Mouse (Mus musculus): Measurements from ENCODE around the gene Mapk1ip1. TPM values are rescaled to one million over a fixed set of nuclear protein-coding genes. Genes with fewer than 3 reads are reported as not detected.

Mapk1ip1 gene
- polyA plus RNA-seq, 1 experiment from 2014 or later = 34.2 TPM

GRCm38 (mm10) chr7:138853417-138854031 lies 7.5 kb upstream of the Mapk1ip1 start:
- H3K4me1 ChIP-seq = peaks cover 14% of the 10 kb centered on the region
- H3K4me2 ChIP-seq (replicated peaks) = no peak overlapping the region
- H3K4me3 ChIP-seq = no peak overlapping the region
- 95% methylated on average over 4 of the region's 4 CpGs for WGBS
- no peak for ATAC-seq (replicated peaks)
- no peaks in the 10 kb centered on the region for H3K9me3 ChIP-seq
- no peaks in the 10 kb centered on the region for H3K27me3 ChIP-seq
- H3K36me3 ChIP-seq = peaks cover 19% of the 10 kb centered on the region
- no peak overlapping the region for H3K9ac ChIP-seq (replicated peaks)
- H3K27ac ChIP-seq (replicated peaks) = no peak overlapping the region

- Histone ChIP-seq H3K27ac (replicated peaks) (no peak overlapping the region), H3K4me1 (peaks cover 33% of the 10 kb centered on the region), H3K4me2 (replicated peaks) (no peak overlapping the region), H3K4me3 (no peak overlapping the region), H3K27me3 (no peaks in the 10 kb centered on the region), H3K9me3 (no peaks in the 10 kb centered on the region), H3K9ac (replicated peaks) (no peak overlapping the region), H3K36me3 (peaks cover 15% of the 10 kb centered on the region)
- no peak for ATAC-seq (replicated peaks)
Observed at GRCm38 (mm10) chr7:138850083-138850482, 4.0 kb upstream of the Mapk1ip1 start.

DNA sequence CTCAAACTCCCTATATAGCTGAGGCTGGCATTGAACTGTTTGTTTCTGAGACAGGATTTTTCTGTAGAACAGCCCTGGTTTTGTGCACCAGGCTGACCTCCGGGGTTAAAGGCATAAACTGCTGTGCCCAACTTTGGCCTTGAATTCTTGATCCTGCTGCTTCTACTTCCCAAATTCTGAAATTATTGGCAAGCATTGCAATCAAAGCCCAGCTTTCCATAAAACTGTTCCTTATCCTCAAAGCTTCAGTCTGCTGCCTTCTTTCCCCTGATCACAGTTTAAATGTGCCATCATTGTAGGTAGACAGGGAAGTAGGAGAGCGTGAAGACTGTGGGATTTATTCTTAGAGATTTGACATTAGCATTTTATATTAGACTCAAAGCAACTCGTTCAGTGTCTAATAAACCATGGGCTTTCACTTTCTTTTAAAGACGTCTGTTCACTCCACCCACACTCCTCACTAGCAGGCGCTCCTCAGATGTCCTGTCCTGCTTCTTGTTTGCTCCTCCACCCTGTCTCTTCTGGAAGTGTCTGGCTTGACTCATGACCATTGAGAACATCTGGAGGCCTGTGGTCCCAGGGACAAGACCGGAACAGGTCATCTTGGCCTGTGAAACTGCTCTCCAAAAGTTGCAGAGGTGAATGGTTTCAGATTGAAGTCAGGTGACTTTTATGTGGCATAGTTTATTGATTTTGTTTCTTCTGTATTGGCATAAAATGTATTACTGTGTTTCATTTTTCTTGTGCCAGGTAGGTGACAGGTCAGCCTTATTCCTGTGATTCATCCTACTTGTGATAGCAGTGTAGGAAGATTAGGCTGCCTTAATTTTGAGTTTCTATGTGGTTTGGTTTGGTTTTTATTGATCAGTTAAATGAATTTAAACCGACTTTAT lies 2.2 kb upstream of the Mapk1ip1 start:
- peak overlapping the region; percentile 79 for H3K4me2 ChIP-seq (replicated peaks)
- peaks cover 15% of the 10 kb centered on the region for H3K36me3 ChIP-seq
- H3K27me3 ChIP-seq = no peaks in the 10 kb centered on the region
- H3K9ac ChIP-seq (replicated peaks) = peak overlapping the region; percentile 2; the same call in 1 of the 2 replicates
- no peak for ATAC-seq (replicated peaks)
- H3K9me3 ChIP-seq = no peaks in the 10 kb centered on the region
- peaks cover 51% of the 10 kb centered on the region for H3K4me1 ChIP-seq
- peak overlapping the region; percentile 85; the same call in 1 of the 2 replicates for H3K4me3 ChIP-seq
- WGBS = 79% methylated on average over 7 of the region's 7 CpGs
- H3K27ac ChIP-seq (replicated peaks) = no peak overlapping the region

GRCm38 (mm10) chr7:138847316-138848027 lies 1.4 kb upstream of the Mapk1ip1 start:
- Histone ChIP-seq H3K27ac (replicated peaks) (no peak overlapping the region), H3K27me3 (no peaks in the 10 kb centered on the region), H3K9ac (replicated peaks) (peak overlapping the region; percentile 91), H3K4me1 (peaks cover 59% of the 10 kb centered on the region), H3K4me2 (replicated peaks) (peak overlapping the region; percentile 79), H3K4me3 (peak overlapping the region; percentile 85), H3K36me3 (peaks cover 7% of the 10 kb centered on the region), H3K9me3 (no peaks in the 10 kb centered on the region)
- WGBS = 45% methylated on average over 13 of the region's 13 CpGs
- ATAC-seq (replicated peaks) = no peak

DNA sequence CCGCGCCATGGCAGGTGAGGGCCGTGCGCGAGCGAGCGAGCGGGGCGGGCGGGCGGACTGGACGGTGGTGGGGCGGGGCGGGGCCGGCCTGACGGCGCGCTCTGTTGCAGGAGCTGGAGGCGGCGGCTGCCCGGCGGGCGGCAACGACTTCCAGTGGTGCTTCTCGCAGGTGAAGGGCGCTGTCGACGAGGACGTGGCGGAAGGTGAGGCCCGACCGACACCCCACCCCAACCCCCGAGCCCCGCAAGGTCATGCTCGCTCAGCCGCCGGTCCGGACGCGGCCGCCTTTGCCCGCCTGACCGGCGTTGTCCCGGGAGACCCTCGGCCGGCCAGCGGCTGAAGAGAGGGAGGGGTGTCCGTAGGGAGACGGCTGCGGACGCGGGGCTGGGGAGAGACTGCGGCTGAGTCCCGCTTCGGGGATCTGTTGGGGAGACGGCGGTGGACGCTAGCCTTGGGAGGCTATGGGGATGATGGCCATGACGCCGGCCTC lies 474 bp upstream of the Mapk1ip1 start:
- peak overlapping the region; percentile 91 for H3K9ac ChIP-seq (replicated peaks)
- H3K4me3 ChIP-seq = peak overlapping the region; percentile 85
- H3K4me2 ChIP-seq (replicated peaks) = peak overlapping the region; percentile 79
- H3K4me1 ChIP-seq = peaks cover 63% of the 10 kb centered on the region
- H3K36me3 ChIP-seq = no peaks in the 10 kb centered on the region; the same call in 1 of the 2 replicates
- under 1% methylated on average over 47 of the region's 61 CpGs for WGBS
- ATAC-seq (replicated peaks) = peak; percentile 81
- H3K27ac ChIP-seq (replicated peaks) = peak overlapping the region; percentile 95
- no peaks in the 10 kb centered on the region for H3K9me3 ChIP-seq
- H3K27me3 ChIP-seq = no peaks in the 10 kb centered on the region

DNA sequence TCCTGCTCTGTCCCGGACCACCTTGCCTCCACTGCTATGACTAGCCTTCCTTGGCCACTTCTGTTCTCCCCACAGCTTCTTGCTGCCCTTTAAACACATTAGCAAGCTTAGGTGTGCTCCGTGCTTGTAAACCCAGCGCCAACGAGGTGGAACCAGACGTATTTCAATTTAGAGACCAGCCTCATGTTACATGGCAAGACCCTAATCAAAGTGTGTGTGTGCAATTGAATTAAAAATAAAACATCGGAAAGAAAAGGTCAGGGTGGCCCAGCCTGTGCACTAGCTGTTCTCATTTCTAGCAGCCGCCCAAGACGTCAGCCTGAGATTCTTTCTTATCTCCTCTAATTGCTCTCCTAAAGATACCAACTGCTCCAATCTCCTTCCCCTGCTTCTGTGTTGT lies 962 bp downstream of the Mapk1ip1 start:
- H3K27ac ChIP-seq (replicated peaks) = peak overlapping the region; percentile 95
- H3K9ac ChIP-seq (replicated peaks) = peak overlapping the region; percentile 91
- H3K4me3 ChIP-seq = peak overlapping the region; percentile 85
- 49% methylated on average over 8 of the region's 8 CpGs for WGBS
- H3K4me2 ChIP-seq (replicated peaks) = peak overlapping the region; percentile 63
- H3K4me1 ChIP-seq = peaks cover 62% of the 10 kb centered on the region
- ATAC-seq (replicated peaks) = no peak
- no peaks in the 10 kb centered on the region for H3K27me3 ChIP-seq
- no peaks in the 10 kb centered on the region for H3K36me3 ChIP-seq
- no peaks in the 10 kb centered on the region for H3K9me3 ChIP-seq

GRCm38 (mm10) chr7:138843421-138843820 lies 2.7 kb downstream of the Mapk1ip1 start:
- H3K4me3 ChIP-seq = no peak overlapping the region; the same call in 1 of the 2 replicates
- ATAC-seq (replicated peaks) = no peak
- no peaks in the 10 kb centered on the region for H3K36me3 ChIP-seq
- H3K4me2 ChIP-seq (replicated peaks) = peak overlapping the region; percentile 27; the same call in 1 of the 2 replicates
- no peak overlapping the region for H3K9ac ChIP-seq (replicated peaks)
- H3K4me1 ChIP-seq = peaks cover 53% of the 10 kb centered on the region
- 89% methylated on average over 4 of the region's 4 CpGs for WGBS
- no peaks in the 10 kb centered on the region for H3K27me3 ChIP-seq
- no peaks in the 10 kb centered on the region for H3K9me3 ChIP-seq
- no peak overlapping the region for H3K27ac ChIP-seq (replicated peaks)

DNA sequence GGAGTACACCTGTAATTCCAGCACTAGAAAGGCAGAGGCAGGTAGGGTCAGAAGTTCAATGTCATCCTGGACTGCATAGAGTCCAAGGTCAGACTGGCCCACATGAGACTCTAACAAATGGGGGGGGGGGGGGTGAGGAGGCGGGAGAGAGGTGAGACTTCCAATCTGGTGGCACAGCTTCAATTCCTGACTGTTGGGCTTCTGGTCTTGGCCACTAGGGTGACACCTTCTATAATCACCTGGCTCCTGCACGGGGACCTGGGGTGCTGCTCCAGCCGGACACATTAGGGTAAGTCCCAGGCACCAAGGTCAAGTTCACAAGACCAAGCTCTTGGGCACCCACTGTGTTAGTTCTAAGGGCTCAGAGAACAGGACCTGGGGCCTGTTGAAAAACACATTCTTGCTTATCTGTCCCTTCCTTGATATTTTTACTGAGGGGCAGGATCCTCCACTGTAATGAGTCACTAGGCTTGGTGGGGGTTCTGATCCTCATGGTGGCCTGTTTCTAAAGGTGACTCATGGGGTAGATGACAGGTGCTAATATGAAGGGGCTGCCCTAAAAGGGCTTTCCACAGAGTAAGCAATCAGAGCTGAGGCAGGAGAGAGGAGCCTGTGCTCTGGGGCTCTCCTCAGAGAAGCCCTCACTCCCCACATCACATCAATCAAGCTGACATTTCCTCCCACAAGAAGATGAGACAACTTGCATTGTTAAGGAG lies 4.5 kb downstream of the Mapk1ip1 start:
- Histone ChIP-seq H3K27ac (replicated peaks) (peak overlapping the region; percentile 61), H3K9ac (replicated peaks) (no peak overlapping the region), H3K4me3 (no peak overlapping the region), H3K27me3 (no peaks in the 10 kb centered on the region), H3K4me1 (peaks cover 39% of the 10 kb centered on the region), H3K9me3 (no peaks in the 10 kb centered on the region), H3K36me3 (0 out of 2 replicates have a peak, but pooled peaks cover 1% of the 10 kb centered on the region), H3K4me2 (replicated peaks) (no peak overlapping the region)
- 79% methylated on average over 3 of the region's 3 CpGs for WGBS
- no peak for ATAC-seq (replicated peaks)

GRCm38 (mm10) chr7:138840594-138841021 lies 5.5 kb downstream of the Mapk1ip1 start:
- Histone ChIP-seq H3K27ac (replicated peaks) (no peak overlapping the region), H3K36me3 (peaks cover 10% of the 10 kb centered on the region), H3K27me3 (no peaks in the 10 kb centered on the region), H3K9ac (replicated peaks) (no peak overlapping the region), H3K4me3 (no peak overlapping the region), H3K4me2 (replicated peaks) (no peak overlapping the region), H3K9me3 (no peaks in the 10 kb centered on the region), H3K4me1 (peaks cover 39% of the 10 kb centered on the region)
- WGBS = 54% methylated on average over 4 of the region's 4 CpGs
- peak; percentile 52; the same call in 1 of the 2 replicates for ATAC-seq (replicated peaks)

- H3K4me1 ChIP-seq = no peaks in the 10 kb centered on the region
- ATAC-seq (replicated peaks) = no peak
- peaks cover 15% of the 10 kb centered on the region for H3K36me3 ChIP-seq
- no peaks in the 10 kb centered on the region for H3K9me3 ChIP-seq
- no peak overlapping the region for H3K27ac ChIP-seq (replicated peaks)
- H3K4me3 ChIP-seq = no peak overlapping the region
- no peak overlapping the region for H3K4me2 ChIP-seq (replicated peaks)
- H3K9ac ChIP-seq (replicated peaks) = no peak overlapping the region
- 88% methylated on average over 3 of the region's 3 CpGs for WGBS
- no peaks in the 10 kb centered on the region for H3K27me3 ChIP-seq
Observed at GRCm38 (mm10) chr7:138835028-138835427, 11.0 kb downstream of the Mapk1ip1 start.

DNA sequence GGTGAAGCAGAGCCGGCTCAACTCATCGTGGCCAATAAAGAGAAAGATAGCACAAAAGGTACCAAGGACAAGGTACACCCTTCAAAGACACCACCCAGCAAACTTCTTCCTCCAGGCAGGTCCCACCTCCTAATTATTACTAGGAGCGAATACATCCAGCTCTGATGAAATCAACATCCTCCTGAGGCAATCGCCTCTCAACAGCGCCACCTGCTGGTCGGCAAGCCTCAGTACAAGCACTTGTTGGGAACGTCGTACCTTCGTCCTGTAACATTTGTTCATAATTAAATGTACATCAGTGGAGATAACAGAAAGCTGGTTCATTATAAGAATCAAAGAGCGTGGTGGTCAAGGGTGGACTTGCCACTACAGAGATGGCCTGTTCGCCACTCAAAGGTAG lies 18.3 kb downstream of the Mapk1ip1 start:
- WGBS = 17% methylated on average over 11 of the region's 11 CpGs
- Histone ChIP-seq H3K9me3 (no peaks in the 10 kb centered on the region), H3K36me3 (no peaks in the 10 kb centered on the region), H3K27me3 (no peaks in the 10 kb centered on the region), H3K4me3 (no peak overlapping the region), H3K27ac (replicated peaks) (no peak overlapping the region), H3K9ac (replicated peaks) (no peak overlapping the region), H3K4me2 (replicated peaks) (no peak overlapping the region), H3K4me1 (no peaks in the 10 kb centered on the region)
- no peak for ATAC-seq (replicated peaks)
